Mouse (Mus musculus): ENCODE results near the gene Pcdh7. TPM values are rescaled to one million over a fixed set of nuclear protein-coding genes. Genes with fewer than 3 reads are reported as not detected.

Pcdh7 gene
- polyA plus RNA-seq, 1 experiment from 2014 or later = 47.6 TPM

DNA sequence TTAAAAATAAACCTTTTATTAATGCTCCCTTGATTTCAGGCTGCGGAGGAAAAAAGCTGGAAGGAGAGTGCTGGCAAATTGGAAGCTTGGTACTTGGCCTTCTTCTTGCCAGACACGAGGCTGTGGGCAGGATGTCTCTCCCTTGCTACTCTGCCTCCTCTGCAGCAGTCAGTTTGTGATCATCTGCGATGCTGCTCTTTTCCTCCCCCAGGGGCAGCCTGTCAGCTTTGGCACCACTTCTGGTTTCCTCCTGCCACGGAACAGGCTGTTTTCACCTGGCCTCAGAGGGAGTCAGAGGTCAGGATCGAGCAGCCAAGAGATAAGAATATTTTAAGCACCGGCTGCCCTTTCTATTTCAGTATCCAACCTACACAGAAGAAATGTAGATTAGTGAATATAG is 25.2 kb downstream of the Pcdh7 start:
- H3K4me1 ChIP-seq (ENCODE audit: control insufficient read depth, insufficient read depth, low read length) = no peaks in the 10 kb centered on the region
- no peak overlapping the region for H3K4me3 ChIP-seq (ENCODE audit: low read depth, low read length)
- ATAC-seq (ENCODE audit: low read depth) = no peak
- no peaks in the 10 kb centered on the region for H3K9me3 ChIP-seq (ENCODE audit: control insufficient read depth, low read length)
- H3K36me3 ChIP-seq (ENCODE audit: control insufficient read depth, insufficient read depth, low read length) = no peaks in the 10 kb centered on the region
- no peak overlapping the region for H3K27ac ChIP-seq (ENCODE audit: low read depth, low read length)
- 35% methylated on average over 6 of the region's 6 CpGs for WGBS
- no peaks in the 10 kb centered on the region for H3K27me3 ChIP-seq (ENCODE audit: control insufficient read depth, insufficient read depth, low read length)
- H3K4me2 ChIP-seq (ENCODE audit: low read depth, low read length) = no peak overlapping the region
- no peak overlapping the region for H3K9ac ChIP-seq (replicated peaks; ENCODE audit: low read depth, low read length)

DNA sequence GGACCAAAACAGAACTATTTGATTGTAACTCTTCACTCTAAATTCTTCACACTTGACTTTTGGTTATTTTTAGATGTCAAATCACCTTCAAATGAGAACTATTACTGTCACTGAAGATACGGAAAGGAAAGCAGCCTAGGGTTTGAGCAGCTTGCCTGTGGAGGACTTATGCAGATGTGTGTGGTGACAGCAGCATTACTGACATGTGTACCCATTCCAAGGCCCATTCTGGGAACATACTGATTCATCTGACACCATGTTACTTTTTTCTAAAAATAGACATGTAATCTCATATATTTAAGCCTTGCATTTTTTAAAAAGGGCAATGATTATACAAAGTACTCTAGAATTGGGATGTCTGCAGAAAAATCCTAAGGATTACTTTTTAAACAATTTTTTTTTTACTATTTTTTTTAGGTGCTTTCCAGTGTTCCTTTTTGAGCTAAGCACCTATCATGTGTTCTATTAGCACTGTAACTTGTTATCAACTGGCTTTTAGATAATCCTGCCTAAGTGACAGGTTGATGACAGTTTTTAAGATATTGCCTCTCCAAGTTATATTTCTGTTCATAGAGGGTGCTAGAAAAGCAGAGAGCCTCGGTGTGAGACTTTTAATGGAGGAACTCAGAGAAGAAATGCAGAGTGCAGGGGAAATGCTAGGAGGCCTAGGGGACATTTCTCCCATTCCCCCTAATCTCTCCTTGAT is 26.3 kb downstream of the Pcdh7 start:
- Histone ChIP-seq H3K9me3 (ENCODE audit: control insufficient read depth, low read length) (no peaks in the 10 kb centered on the region), H3K27ac (ENCODE audit: low read depth, low read length) (no peak overlapping the region), H3K4me3 (ENCODE audit: low read depth, low read length) (no peak overlapping the region), H3K9ac (replicated peaks; ENCODE audit: low read depth, low read length) (no peak overlapping the region), H3K27me3 (ENCODE audit: control insufficient read depth, insufficient read depth, low read length) (no peaks in the 10 kb centered on the region), H3K36me3 (ENCODE audit: control insufficient read depth, insufficient read depth, low read length) (no peaks in the 10 kb centered on the region), H3K4me2 (ENCODE audit: low read depth, low read length) (no peak overlapping the region), H3K4me1 (ENCODE audit: control insufficient read depth, insufficient read depth, low read length) (no peaks in the 10 kb centered on the region)
- 81% methylated on average over 2 of the region's 2 CpGs for WGBS
- ATAC-seq (ENCODE audit: low read depth) = no peak

DNA sequence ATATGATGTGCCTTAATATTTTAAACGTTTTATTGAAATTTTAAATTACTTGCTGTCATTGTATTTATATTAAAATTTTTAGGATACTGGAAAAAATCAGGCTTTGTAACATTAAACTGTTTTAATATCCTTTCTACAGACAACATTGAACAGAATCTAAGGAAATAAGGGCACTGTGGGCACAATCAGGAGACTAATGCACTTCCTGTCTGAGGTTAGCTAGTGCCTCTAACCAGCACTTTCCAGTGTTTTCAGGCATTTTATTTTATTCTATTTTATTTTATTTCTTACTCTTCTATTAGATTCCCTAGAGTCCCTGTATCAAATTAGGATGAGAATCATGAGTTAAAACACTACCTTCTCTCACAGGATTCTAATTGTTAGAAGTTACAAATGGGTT is 28.1 kb downstream of the Pcdh7 start:
- no peaks in the 10 kb centered on the region for H3K4me1 ChIP-seq (ENCODE audit: control insufficient read depth, insufficient read depth, low read length)
- H3K4me2 ChIP-seq (ENCODE audit: low read depth, low read length) = no peak overlapping the region
- H3K27me3 ChIP-seq (ENCODE audit: control insufficient read depth, insufficient read depth, low read length) = no peaks in the 10 kb centered on the region
- H3K4me3 ChIP-seq (ENCODE audit: low read depth, low read length) = no peak overlapping the region
- 73% methylated on average over 1 of the region's 1 CpGs for WGBS
- no peak overlapping the region for H3K9ac ChIP-seq (replicated peaks; ENCODE audit: low read depth, low read length)
- H3K27ac ChIP-seq (ENCODE audit: low read depth, low read length) = no peak overlapping the region
- no peak for ATAC-seq (ENCODE audit: low read depth)
- H3K9me3 ChIP-seq (ENCODE audit: control insufficient read depth, low read length) = no peaks in the 10 kb centered on the region
- H3K36me3 ChIP-seq (ENCODE audit: control insufficient read depth, insufficient read depth, low read length) = no peaks in the 10 kb centered on the region

- H3K4me3 ChIP-seq (ENCODE audit: low read depth, low read length) = no peak overlapping the region
- WGBS = 100% methylated on average over 1 of the region's 1 CpGs
- ATAC-seq (ENCODE audit: low read depth) = no peak
- no peaks in the 10 kb centered on the region for H3K4me1 ChIP-seq (ENCODE audit: control insufficient read depth, insufficient read depth, low read length)
- no peak overlapping the region for H3K27ac ChIP-seq (ENCODE audit: low read depth, low read length)
- H3K9ac ChIP-seq (replicated peaks; ENCODE audit: low read depth, low read length) = no peak overlapping the region
- H3K4me2 ChIP-seq (ENCODE audit: low read depth, low read length) = no peak overlapping the region
- no peaks in the 10 kb centered on the region for H3K36me3 ChIP-seq (ENCODE audit: control insufficient read depth, insufficient read depth, low read length)
- no peaks in the 10 kb centered on the region for H3K9me3 ChIP-seq (ENCODE audit: control insufficient read depth, low read length)
- no peaks in the 10 kb centered on the region for H3K27me3 ChIP-seq (ENCODE audit: control insufficient read depth, insufficient read depth, low read length)
Observed at GRCm38 (mm10) chr5:57750320-57750719, 32.6 kb downstream of the Pcdh7 start.

DNA sequence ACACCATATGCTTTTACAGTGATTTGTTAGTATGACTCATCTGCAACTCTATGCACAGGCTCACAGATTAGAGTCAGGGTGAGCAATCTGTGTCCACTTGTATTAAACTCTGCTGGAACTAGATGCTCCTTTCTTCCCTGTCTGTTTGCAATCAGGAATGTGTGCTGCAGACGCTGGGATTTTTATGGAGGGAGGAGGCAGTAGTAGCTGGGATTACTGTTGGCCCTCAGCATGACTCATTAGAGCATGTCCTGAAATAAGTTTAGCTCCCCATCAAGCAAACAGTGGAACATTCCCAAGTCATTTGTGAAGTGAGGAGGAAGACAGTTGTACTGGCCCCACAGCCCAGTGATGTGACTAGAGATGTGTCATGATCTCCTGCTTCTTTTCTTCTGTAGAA is 38.0 kb downstream of the Pcdh7 start:
- H3K4me1 ChIP-seq (ENCODE audit: control insufficient read depth, insufficient read depth, low read length) = no peaks in the 10 kb centered on the region
- no peak for ATAC-seq (ENCODE audit: low read depth)

GRCm38 (mm10) chr5:57756726-57757424 is 39.1 kb downstream of the Pcdh7 start:
- H3K36me3 ChIP-seq (ENCODE audit: control insufficient read depth, insufficient read depth, low read length) = no peaks in the 10 kb centered on the region
- no peak overlapping the region for H3K9ac ChIP-seq (replicated peaks; ENCODE audit: low read depth, low read length)
- H3K27ac ChIP-seq (ENCODE audit: low read depth, low read length) = no peak overlapping the region
- no peak overlapping the region for H3K4me2 ChIP-seq (ENCODE audit: low read depth, low read length)
- H3K4me3 ChIP-seq (ENCODE audit: low read depth, low read length) = no peak overlapping the region
- ATAC-seq (ENCODE audit: low read depth) = no peak
- H3K27me3 ChIP-seq (ENCODE audit: control insufficient read depth, insufficient read depth, low read length) = no peaks in the 10 kb centered on the region
- no peaks in the 10 kb centered on the region for H3K4me1 ChIP-seq (ENCODE audit: control insufficient read depth, insufficient read depth, low read length)
- 60% methylated on average over 4 of the region's 4 CpGs for WGBS
- H3K9me3 ChIP-seq (ENCODE audit: control insufficient read depth, low read length) = no peaks in the 10 kb centered on the region

More for the DNA sequence above, 38.0 kb downstream of the Pcdh7 start:
- Histone ChIP-seq H3K27ac (ENCODE audit: low read depth, low read length) (no peak overlapping the region), H3K36me3 (ENCODE audit: control insufficient read depth, insufficient read depth, low read length) (no peaks in the 10 kb centered on the region), H3K4me2 (ENCODE audit: low read depth, low read length) (no peak overlapping the region), H3K9ac (replicated peaks; ENCODE audit: low read depth, low read length) (no peak overlapping the region), H3K4me3 (ENCODE audit: low read depth, low read length) (no peak overlapping the region), H3K27me3 (ENCODE audit: control insufficient read depth, insufficient read depth, low read length) (no peaks in the 10 kb centered on the region), H3K9me3 (ENCODE audit: control insufficient read depth, low read length) (no peaks in the 10 kb centered on the region)
- WGBS = 13% methylated on average over 1 of the region's 1 CpGs

DNA sequence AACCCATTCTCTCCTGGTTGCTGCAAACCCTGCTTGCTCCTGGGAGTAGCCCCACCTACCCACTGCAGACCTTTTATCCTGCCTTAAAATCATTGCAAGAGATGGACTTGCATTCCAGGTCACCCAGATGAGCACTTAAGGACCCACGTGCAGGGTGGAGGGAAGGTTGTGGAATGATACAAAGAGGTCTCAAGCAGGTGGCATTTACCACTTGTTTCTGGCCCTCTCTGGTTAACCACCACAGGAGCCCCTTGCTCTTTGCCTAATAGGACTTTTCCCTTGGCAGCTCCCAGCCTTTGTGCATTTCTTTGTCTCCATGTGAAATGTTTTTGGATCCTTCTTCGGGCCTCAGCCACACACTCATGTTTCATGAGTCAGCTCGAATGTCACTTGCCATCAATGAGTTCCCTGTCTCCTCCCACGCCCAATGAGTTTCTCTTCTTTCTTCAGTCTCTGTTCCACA is 39.7 kb downstream of the Pcdh7 start:
- no peak for ATAC-seq (ENCODE audit: low read depth)
- H3K4me3 ChIP-seq (ENCODE audit: low read depth, low read length) = no peak overlapping the region
- H3K4me1 ChIP-seq (ENCODE audit: control insufficient read depth, insufficient read depth, low read length) = no peaks in the 10 kb centered on the region
- 44% methylated on average over 4 of the region's 4 CpGs for WGBS
- H3K36me3 ChIP-seq (ENCODE audit: control insufficient read depth, insufficient read depth, low read length) = no peaks in the 10 kb centered on the region
- no peak overlapping the region for H3K9ac ChIP-seq (replicated peaks; ENCODE audit: low read depth, low read length)
- no peaks in the 10 kb centered on the region for H3K27me3 ChIP-seq (ENCODE audit: control insufficient read depth, insufficient read depth, low read length)
- H3K4me2 ChIP-seq (ENCODE audit: low read depth, low read length) = no peak overlapping the region
- H3K9me3 ChIP-seq (ENCODE audit: control insufficient read depth, low read length) = no peaks in the 10 kb centered on the region
- no peak overlapping the region for H3K27ac ChIP-seq (ENCODE audit: low read depth, low read length)

DNA sequence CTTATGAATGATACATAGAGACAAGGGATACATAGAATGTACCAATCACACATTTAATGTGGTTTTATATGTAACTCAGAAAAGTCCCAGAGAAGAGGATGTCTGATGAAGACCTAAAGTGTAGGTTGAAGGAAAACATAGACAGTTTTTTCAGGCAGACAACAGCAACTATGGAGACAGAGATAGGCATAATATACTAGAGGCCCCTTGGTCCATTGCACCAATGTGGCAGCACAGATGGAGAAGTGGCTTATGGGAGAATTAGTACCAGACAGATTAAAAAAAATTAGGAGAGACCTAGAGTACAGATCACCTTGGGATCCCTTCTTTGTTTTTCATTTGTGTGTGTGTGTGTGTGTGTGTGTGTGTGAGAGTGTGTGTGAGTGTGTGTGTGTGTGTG is 41.2 kb downstream of the Pcdh7 start:
- no peaks in the 10 kb centered on the region for H3K27me3 ChIP-seq (ENCODE audit: control insufficient read depth, insufficient read depth, low read length)
- H3K4me2 ChIP-seq (ENCODE audit: low read depth, low read length) = no peak overlapping the region

More for the DNA sequence above, 41.2 kb downstream of the Pcdh7 start:
- ATAC-seq (ENCODE audit: low read depth) = no peak
- Histone ChIP-seq H3K9me3 (ENCODE audit: control insufficient read depth, low read length) (no peaks in the 10 kb centered on the region), H3K9ac (replicated peaks; ENCODE audit: low read depth, low read length) (no peak overlapping the region), H3K27ac (ENCODE audit: low read depth, low read length) (no peak overlapping the region), H3K4me1 (ENCODE audit: control insufficient read depth, insufficient read depth, low read length) (no peaks in the 10 kb centered on the region), H3K36me3 (ENCODE audit: control insufficient read depth, insufficient read depth, low read length) (no peaks in the 10 kb centered on the region), H3K4me3 (ENCODE audit: low read depth, low read length) (no peak overlapping the region)

Data from neural tube, embryonic 14.5 days (tissue).